Mouse (Mus musculus) lung, postnatal 14 days (tissue): ENCODE data around the gene Slc44a5.
A peak's percentile ranks its signal among the peaks of the same experiment; 100 is the strongest.
"Not testable (repeated sequence)": the region's sequence is repeated elsewhere in the genome, so short reads cannot be mapped to it uniquely, and the experiment has no call there.

Source experiments
- DNase-seq: peaks from one replicate; pipeline ENCODE4 v3.0.0; 2021

Gene Slc44a5

DNA sequence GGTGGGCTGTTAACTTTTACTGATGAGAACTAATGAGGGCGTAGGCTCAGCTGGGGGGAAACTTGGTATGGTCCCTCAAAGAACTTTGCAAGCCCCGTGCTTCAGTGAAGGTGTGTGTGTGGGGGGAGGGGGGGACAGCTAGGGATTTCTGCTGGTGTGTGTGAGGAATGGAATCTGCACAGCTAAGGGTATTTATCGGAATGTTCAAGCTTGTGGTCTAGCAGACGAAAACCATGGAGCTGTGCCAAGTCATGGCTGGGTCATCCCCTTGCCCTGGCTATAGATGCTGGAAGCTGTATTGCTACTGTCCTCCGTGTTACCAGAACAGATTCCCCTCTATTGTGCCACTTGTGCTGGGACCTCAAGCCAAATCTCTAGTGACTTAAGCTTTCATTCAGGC lies 138.0 kb downstream of the Slc44a5 start:
- DNase-seq, result no peak

DNA sequence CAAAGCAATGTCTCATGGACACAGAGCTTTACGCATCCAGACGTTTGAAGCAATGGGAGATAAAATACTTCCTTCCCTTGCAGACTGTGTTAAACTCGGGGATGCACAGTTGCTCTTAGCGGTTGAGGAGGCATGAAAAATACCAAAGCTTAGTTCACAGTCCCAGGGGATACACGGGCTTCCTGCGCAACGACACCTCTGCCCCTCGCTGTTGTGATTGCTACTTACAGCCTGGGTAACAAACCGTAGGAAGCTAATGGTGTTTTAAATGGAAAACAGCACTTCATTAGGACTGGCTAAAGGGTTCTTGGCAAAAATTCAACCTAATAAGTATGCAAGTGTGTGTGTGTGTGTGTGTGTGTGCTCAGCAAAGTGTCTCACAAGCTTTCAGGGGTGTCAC lies 141.8 kb downstream of the Slc44a5 start:
- DNase-seq, result no peak

DNA sequence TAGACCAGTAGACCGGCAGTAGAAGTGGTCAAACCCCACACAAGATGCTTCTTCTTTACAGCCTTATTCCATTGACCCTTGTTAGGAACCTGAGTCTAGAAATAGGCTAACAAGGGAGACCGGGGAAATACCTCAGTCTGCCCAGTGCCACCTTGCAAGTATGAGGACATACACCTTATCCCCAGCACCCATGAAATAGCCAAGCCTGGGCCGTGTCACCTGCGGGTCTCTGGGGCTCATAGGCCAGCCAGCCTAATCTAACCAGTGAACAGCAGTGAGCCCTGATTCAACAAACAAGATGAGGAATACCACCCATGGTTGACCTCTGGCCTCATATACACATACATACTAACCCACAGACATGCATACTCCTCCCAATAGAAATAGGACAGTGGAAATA lies 142.2 kb downstream of the Slc44a5 start:
- no peak for DNase-seq

DNA sequence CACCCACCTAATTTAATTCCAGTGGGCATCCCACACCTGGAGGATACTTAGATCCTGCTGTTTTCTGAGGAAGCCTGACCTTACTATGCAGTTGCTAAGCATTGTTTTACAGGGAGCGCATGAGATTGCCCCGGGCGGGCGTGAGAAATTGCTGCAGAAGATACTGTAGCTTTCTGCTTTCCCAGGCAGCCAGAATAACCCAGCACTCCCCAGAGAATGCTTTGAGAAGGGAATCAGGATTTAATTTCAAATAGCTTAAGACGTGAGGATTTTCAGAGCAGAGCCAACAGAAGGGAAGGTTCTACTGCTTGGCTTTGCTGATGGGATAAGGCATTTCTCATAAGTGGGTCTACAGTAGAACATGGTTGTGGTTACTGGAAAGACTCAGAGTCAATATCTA lies 142.8 kb downstream of the Slc44a5 start:
- DNase-seq, result no peak

DNA sequence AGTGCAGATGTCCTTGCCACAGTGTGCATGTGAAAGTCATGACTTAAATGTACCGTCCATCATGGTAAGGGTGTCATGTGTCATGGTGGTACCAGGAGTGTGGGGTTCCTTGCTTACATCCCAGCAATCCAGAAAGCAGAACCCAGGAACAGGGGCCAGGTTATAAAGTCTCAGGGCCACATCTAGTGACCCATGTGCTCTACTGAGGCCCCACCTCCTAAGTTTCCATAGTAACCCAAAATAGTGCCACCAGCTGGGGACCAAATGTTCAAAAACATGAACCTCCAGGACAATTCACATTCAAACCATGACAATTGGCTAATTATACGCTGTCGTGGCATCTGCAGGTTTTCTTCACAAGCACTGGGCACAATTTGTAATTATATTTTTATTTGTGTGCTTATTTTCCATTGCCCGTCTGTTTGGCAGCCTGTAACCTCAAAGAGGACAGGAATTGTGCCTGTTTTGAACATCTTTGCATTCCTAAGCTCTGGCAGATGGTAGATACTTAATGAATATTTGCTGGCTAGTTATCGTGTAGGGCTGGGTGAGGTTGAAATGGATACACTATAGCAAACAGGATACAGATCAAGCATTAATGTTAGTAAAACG lies 145.9 kb downstream of the Slc44a5 start:
- DNase-seq, result no peak

DNA sequence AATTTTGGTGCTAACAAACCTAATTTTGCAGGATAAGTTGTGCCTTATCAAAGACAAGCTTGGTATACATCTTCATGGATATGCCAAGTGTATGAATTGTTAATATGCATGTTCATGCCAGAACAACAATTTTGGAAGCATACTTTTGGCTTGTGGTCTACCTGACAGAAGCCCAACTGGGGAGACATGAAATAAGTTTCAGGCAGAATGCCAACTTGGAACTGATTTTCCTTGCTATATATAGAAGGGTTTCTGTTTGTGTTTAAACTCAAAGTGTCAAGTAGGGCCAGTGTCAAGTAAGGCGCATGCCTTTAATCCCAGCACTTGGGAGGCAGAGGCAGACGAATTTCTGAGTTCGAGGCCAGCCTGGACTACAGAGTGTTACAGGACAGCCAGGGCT lies 149.3 kb downstream of the Slc44a5 start:
- no peak for DNase-seq

DNA sequence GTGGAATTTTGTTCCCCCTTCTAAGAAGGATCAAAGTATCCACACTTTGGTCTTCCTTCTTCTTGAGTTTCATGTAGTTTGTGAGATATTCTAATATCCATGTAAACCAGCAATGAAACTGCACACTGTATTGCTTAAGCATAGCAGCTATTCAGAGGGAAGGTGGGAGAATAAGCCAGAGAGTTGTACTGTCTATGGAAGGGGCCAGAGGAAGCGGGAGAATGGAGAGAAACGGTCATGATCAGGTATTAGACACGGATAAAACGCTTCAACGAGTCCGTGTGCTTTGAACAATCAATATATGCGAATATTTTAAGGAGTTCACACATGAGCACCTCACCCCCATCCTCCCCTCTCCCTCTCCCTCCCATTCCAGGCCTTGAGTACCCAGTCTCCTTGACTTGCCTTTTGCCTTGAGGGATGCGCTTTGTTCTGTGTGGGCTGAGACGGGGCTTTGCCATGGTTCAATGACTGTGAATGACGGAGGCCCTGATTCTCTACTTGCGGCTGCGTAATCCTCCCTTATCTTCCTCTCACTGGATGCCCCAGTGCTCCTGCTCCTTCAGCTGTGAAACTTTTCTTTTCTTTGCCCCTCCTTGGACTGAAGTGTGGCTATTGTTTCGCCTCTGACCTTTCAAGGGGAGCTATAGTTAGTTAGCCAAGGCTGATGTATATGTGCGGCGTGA lies 151.8 kb downstream of the Slc44a5 start:
- no peak for DNase-seq

DNA sequence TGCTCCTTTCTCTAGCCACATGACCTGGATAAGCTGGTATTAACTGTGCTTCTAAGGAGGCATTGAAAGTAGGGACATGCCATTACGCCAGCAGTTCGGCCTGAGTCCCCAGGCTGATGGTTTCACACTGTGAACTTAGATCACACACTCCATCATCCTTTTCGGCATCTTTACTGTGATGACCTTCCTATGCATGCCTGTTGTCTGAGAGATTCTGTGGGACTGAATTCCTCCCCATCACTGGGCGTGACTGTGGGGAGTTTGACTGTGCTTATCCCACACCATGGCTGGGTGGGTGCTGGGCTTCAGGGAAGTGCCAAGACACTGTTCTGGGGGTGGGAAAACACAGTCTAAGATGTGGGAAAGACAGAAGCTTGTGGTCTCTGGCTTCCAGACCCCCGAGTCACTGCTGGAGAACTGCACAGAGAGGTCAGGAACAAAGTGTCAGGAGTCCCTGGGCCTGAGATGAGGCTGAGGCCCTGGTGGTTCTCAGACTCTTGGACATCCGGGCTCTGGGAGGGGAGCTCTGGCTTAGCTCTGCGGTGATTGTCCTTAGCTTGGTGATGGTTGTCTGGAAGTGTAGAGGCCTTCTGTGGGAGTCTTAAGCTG lies 152.6 kb downstream of the Slc44a5 start:
- no peak for DNase-seq

DNA sequence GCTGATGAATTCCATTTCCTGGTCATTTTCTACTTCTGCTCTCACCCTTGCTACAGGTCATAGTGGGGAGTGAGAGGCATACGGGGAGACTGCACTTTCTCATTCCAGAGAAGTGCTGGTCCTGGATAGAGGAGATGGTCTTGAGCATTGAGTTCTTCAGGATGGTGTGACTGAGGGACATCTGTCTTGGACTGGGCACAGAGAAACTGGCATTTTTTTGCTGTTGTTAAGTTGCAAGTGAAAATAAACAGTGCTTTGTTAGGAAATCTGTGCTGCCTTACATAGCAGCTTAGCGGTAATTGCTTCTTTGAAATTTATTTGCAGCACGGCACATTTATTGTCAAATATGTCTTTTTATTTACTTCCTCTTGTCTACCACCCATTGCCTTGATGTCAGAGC lies 154.0 kb downstream of the Slc44a5 start:
- DNase-seq, result no peak

DNA sequence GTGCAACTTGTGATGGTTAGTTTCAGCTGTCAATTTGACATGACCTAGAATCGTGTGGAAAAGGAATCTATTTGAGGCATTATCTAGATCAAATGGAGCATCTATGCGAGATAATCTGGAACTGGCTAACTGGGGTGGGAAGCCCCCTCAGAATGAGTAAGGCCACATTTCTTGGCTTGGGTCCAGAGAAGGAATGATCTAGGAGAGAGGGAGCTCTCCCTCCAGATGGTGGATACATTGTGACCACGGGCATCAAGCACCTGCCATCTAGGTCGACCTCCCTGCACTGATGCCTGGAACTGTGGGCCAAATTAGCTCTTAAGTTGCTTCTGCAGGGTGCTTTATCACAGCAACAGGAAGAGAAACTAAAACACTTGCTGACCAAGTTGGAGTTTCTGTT lies 155.8 kb downstream of the Slc44a5 start:
- no peak for DNase-seq

DNA sequence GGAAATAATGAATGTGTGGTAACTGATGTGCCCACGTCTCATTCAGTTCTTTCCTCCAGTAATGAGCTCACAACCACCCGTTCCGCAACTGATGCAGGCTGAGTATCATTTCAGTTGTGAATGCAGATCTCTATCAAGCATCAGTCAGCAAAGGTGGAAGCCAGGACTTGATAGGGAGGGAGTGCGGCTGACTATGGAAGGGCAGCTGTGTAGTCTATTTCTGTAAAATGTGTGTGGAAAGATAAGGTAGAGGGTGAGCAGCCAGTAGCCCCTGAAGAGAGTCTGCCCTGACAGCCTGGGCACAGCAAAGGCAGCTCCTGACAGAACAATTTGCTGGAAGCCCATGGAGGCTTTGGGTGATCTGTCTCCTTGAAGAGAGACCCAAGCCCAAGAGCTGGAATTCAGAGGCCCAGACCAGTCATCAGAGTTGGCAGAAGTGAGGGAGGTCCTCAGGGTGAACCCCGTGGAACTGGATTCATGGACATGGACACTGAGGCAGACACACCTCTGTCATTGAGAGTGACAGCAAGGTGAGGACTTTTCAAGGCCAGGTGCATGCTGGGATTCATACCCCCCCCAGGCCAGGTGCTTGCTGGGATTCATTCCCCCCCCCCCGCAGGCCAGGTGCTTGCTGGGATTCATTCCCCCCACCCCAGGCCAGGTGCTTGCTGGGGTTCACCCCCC lies 157.3 kb downstream of the Slc44a5 start:
- no peak for DNase-seq

DNA sequence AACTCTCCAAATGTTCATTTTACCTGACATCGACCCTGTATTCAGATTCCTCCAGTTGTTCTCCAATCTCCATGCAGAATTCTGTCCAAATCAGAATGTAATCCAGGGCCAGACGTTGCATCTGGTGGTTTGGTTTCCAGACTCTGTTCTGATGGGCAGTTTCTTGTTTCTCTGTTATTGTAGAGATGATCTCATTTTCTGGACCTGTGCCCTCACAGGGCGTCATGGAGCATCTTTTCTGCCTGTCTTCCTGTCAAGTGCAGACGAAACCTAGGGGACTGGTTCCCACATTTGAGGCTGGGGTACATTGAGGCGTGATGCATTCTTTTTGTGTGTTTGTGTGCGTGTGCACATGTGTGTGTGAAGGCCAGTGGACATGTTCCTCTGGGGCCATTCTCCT lies 160.8 kb downstream of the Slc44a5 start:
- DNase-seq, result peak; percentile 11

DNA sequence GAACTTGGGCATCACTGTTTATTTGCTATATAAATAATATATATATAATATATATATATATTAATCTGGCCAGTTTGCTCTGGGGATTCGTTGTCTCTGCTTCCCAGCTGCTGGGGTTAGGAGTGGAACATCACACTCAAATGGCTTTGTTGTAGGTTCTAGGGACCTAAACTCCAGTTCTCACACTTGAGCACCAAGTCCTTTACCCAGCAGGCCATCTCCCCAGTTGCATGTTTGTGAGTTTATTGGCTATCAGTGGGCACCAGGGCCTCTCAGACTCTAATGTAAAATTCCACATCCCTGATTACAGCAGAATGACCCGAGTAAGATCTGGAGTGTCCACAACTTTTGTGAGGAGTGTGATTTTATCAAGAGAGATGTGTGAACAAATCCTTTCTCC lies 161.5 kb downstream of the Slc44a5 start:
- no peak for DNase-seq

DNA sequence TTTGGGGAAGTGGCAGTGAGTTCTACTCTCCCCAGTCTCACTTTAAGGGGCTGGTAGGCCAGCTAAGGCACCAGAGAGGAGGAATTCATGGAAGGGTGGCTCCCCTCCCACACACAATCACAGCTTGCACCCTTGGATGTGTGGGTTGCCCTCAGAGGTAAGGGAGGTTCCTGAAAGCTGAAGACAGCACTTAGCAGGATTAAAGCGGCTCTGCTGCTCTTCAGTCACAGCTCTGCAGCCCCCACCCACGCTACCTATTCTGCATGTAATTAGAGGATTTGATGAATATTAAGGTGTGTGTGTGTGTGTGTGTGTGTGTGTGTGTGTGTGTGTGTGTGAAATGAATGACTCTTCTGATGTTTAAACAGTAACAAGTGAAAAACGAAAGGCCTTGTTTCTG lies 163.3 kb downstream of the Slc44a5 start:
- no peak for DNase-seq

DNA sequence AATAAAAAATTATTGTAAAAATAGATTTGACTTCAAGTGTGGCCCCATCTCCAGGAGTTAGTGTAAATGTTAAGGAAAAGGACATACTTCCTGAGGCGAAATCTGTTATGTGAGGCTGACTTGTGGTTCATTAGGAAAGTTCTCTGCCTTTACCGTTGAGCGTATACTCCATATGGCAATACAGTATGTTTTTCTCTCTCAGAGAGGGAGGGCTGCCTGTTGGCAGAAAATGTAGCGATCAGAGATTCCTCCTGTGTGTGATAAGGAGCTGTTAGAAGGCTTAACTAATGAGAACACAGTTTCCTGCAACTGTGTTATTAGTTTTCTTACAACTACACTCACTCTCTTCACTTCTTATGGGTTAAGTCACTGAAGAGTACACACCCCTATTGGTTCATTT lies 168.1 kb downstream of the Slc44a5 start:
- DNase-seq, result no peak

DNA sequence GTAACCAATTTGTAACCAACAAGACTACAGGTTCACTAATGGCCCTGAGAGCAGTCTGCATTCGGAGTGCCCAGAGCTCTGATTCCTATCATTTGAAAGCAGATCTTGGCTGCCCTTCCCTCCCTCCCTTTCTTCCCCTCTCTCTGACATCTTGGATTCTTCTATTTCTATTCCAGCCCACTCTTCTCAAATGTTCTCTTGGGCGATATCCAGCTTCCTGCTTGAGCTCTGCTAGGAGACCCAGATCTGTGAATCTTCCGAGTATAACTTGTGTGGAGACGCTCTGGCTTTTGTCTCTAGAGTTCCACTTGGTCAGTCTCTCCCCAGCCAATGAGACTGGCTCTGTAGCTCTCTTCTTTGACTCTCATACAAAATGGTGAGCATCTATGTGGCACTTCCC lies 169.4 kb downstream of the Slc44a5 start:
- DNase-seq, result no peak

DNA sequence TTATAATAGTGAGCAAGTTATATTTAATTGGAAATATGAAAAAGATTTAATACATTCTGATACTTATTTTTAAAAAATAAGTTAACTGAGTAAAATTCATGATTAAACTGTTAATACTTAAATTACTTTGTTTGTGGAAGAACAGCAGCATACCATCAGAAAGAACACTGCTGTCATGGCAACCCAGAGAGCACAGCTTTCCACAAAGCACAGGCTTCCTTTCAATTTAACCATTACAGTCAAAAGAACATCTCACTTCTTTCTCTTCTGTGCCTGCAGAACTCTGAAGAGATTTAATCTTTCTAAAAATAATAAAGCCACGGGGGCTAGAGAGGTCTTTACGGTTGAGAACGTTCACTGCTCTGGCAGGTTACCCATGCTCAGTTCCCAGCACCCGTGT lies 172.5 kb downstream of the Slc44a5 start:
- no peak for DNase-seq

DNA sequence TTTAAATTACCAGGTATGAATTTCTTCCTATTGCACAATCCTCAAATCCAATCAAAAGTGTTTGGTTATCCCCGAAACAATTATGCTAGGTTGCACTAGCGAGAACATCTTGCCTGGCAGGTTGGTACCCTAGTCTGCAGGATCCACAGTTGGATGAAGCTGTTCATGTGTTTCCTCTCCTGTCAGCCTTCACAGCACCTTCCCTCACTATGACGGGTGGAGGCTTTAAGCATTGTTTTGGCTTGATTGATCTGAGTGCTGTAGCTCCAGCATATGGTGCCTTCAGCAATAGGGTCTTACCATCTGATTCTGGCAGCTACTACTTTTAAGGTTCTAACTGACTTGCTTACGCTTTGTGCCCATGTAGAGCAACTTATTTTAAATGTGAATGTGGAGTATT lies 176.5 kb downstream of the Slc44a5 start:
- DNase-seq, result no peak

DNA sequence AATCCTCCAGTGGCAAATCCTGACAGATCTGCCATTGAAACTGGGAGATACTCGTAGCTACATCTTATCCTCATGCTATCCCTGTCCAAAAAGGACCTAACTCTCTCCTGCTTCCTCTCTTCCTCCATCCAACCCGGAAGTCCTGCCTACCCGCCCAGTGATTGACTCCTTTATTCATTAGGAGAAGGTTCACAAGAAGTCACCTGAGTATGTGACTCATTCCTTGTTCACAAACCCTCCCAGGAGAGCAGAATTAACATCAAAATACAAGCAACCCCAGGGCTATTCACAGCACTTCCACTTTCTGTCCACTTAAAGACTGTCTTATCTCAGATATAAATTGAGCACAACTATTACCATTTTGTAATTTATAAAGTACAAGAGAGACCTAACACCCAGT lies 180.3 kb downstream of the Slc44a5 start:
- DNase-seq, result not testable (repeated sequence)

DNA sequence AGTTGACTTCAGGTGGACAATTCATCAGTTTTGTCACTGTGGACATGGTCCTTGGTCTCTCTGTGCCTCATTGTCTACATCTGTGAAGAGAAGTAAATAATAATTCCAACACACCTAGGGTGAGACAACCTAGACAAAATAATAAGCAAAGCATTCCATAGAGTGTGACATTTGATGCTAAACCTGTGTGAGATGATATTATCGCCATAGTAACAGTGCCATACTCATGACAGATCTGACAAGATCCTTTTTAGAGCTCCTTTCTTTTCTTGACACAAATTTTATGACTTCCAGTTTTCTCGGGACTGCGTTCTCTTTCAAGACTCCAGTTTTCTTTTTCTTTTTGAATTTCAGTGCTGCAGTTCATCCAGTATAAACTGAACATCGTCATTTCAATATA lies 192.6 kb downstream of the Slc44a5 start:
- no peak for DNase-seq

DNA sequence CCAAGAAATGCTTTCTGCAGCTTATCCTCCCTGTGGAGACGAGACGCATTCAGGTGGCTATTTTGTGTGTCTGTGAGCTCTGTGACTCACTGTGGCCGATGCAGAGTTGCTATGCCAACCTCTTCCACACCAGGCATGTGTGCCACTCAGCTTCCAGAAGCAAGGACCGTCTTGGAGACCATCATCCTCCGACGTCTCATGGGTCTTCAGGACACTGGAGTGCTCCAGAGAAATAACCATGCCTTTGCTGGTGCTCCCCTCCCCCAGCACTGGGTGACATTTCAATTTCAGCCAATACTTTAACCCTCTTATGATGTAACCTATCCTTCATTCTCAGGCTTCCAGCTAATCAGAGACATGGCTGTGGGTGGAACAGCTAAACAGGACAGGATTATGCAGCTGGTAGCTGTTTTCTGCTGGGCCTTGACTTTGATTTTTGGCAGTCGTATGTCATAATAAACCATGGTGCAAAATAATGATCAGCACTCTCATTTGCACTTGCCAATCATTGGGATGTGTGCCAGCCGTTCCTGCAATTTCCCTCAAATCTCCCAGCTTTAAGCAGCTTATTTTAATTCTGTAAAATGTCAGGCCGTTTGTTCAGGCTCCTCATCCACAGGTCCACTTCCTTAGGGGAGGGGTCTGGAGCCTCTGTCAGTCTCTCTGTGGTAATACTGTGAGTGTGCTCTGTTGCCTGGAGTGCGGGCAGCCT lies 198.8 kb downstream of the Slc44a5 start:
- DNase-seq, result no peak

DNA sequence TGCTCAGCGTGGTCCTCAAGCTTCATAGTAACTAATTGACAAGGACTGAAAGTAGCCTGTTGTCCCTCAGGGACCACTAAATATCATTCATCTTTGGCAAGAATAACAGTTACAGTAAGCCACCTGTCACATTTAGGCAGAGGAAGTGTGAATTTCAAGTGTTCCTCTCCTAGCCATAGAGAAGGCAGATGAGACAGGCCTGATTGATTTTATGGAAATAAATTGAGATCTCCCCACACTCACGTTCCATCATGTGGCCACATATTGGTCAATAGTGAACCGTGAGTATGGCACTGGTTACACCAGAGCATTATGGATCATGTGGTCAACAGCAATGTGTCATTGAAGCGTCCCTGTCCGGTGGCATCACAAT lies 199.3 kb downstream of the Slc44a5 start:
- DNase-seq, result no peak

DNA sequence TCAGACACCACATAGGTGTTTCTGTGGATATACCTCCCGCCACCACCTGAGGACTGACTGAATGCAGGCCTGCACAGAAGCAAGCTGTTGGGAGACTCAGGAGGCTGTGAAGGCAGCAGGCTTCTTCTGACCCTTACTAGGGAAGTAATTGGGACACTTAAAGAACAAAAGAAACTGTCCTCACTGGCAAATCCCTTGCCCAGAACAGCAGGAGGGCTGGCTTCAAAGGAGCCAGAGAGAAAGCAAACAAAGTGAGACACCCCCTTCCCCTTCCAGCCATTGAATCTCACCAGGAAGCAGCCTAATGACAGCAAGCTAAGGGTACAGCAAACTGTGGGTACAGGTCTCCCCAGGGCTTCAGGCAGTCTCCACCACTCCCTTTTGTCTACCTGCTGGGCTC lies 200.3 kb downstream of the Slc44a5 start:
- DNase-seq, result no peak

DNA sequence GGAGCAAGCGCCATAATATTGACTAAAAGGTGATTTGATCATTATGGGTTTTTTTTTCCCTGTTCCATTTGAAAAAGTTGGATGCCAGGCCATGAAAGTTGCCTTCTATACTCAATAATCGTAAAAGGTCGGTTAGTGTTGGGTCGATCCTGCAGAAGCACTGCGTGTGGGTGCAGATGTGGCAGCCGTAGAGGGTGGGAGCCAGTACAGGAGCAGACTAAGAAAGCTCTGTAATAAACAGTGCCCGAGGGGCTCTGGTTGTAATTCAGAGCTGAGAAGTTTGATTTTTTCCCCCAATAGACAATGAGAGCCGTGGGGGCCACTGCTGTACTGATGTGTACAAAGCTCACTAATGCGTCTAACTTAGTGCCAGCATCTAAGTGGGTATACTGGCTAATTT lies 200.8 kb downstream of the Slc44a5 start:
- no peak for DNase-seq
